Mouse (Mus musculus) right cerebral cortex, postnatal 10 days (tissue): ENCODE measurements around the gene Wnt2.
A peak's percentile ranks its signal among the peaks of the same experiment; 100 is the strongest.

Experiments used
- DNase-seq, 2 experiments: peaks; one replicate each; pipeline ENCODE4 v3.0.0; 2021; ENCODE audit warnings: low spot score in 2 of 2

Wnt2 gene

GRCm38 (mm10) chr6:18029746-18030656 is at the start of gene Wnt2:
Wnt2 (minus strand) TSS chr6:18030585.
- peak in 1 of 2 experiments; percentile 43 for DNase-seq

GRCm38 (mm10) chr6:18078615-18079014 is 48.2 kb upstream of the Wnt2 start:
- no peak for DNase-seq

- no peak for DNase-seq
These were observed 46.6 kb upstream of the Wnt2 start for GRCm38 (mm10) chr6:18076986-18077385.

- no peak for DNase-seq
These were observed 46.2 kb upstream of the Wnt2 start for GRCm38 (mm10) chr6:18076577-18076976.

- no peak for DNase-seq
These were observed 27.5 kb upstream of the Wnt2 start for GRCm38 (mm10) chr6:18057899-18058298.

- peak; percentile 47 to 53 for DNase-seq
These were observed 21.3 kb upstream of the Wnt2 start for GRCm38 (mm10) chr6:18051702-18052101.

- DNase-seq: no peak
These were observed 13.9 kb upstream of the Wnt2 start for GRCm38 (mm10) chr6:18044299-18044698.

- no peak for DNase-seq
These were observed 12.8 kb upstream of the Wnt2 start for GRCm38 (mm10) chr6:18043172-18043571.

- no peak for DNase-seq
These were observed 1.9 kb upstream of the Wnt2 start for GRCm38 (mm10) chr6:18032271-18032670.

- DNase-seq: peak; percentile 55 to 67
These were observed 1.2 kb upstream of the Wnt2 start for GRCm38 (mm10) chr6:18031509-18032010.

GRCm38 (mm10) chr6:18030868-18031508 is 603 bp upstream of the Wnt2 start:
- no peak for DNase-seq

GRCm38 (mm10) chr6:18024133-18024794 is 6.1 kb downstream of the Wnt2 start:
- DNase-seq: no peak

GRCm38 (mm10) chr6:18013346-18013745 is 17.0 kb downstream of the Wnt2 start:
- DNase-seq: no peak

- no peak for DNase-seq
These were observed 23.0 kb downstream of the Wnt2 start for GRCm38 (mm10) chr6:18007356-18007755.

- no peak for DNase-seq
These were observed 28.3 kb downstream of the Wnt2 start for GRCm38 (mm10) chr6:18002065-18002464.

- no peak for DNase-seq
These were observed 31.9 kb downstream of the Wnt2 start for GRCm38 (mm10) chr6:17998497-17998896.

- no peak for DNase-seq
These were observed 35.2 kb downstream of the Wnt2 start for GRCm38 (mm10) chr6:17994956-17995790.

- no peak for DNase-seq
These were observed 38.8 kb downstream of the Wnt2 start for GRCm38 (mm10) chr6:17991625-17992024.

GRCm38 (mm10) chr6:17990173-17991028 is 40.0 kb downstream of the Wnt2 start:
- no peak for DNase-seq

GRCm38 (mm10) chr6:17979361-17979760 is 51.0 kb downstream of the Wnt2 start:
- no peak for DNase-seq
